Mouse (Mus musculus) hindbrain, embryonic 14.5 days (tissue): ENCODE data around the gene Sgcd. TPM values are rescaled to one million over a fixed set of nuclear protein-coding genes. Genes with fewer than 3 reads are reported as not detected.

Source experiments
- ATAC-seq: fragments of 200-750 bp; cut with Nextera tagmentation; 2 replicates; pipeline ENCODE4 v1.8.0; 2017; ENCODE audit warnings: moderate number of reproducible peaks, mild to moderate bottlenecking, moderate TSS enrichment, moderate library complexity; ENCODE audit not compliant: low FRiP score
- DNase-seq: peaks from one replicate; pipeline ENCODE4 v3.0.0-alpha.2; 2015; ENCODE audit warnings: low spot score
- H3K27ac ChIP-seq: fragments of 300-500 bp; sonication (generic); 2 replicates; pipeline ENCODE4 v1.5.1; 2014; ENCODE audit warnings: mild to moderate bottlenecking, moderate library complexity
- H3K27me3 ChIP-seq: fragments of 300-500 bp; sonication (generic); 2 replicates; pipeline ENCODE4 v1.6.1; 2014; ENCODE audit warnings: mild to moderate bottlenecking, low read length, mixed read lengths; ENCODE audit not compliant: control insufficient read depth, insufficient read depth
- H3K36me3 ChIP-seq: fragments of 300-500 bp; sonication (generic); replicated peaks from 2 replicates; pipeline ENCODE4 v1.6.1; 2014; ENCODE audit not compliant: control insufficient read depth, insufficient read depth
- H3K4me1 ChIP-seq: fragments of 300-500 bp; sonication (generic); replicated peaks from 2 replicates; pipeline ENCODE4 v1.6.1; 2014; ENCODE audit warnings: antibody characterized with exemption, low read length, mixed read lengths; ENCODE audit not compliant: control insufficient read depth, insufficient read depth
- H3K4me2 ChIP-seq: fragments of 300-500 bp; sonication (generic); replicated peaks from 2 replicates; pipeline ENCODE4 v1.6.1; 2014; ENCODE audit warnings: mild to moderate bottlenecking, moderate library complexity
- H3K4me3 ChIP-seq: fragments of 300-500 bp; sonication (generic); replicated peaks from 2 replicates; pipeline ENCODE4 v1.5.1; 2014; ENCODE audit warnings: mild to moderate bottlenecking, low read length
- H3K9ac ChIP-seq: fragments of 300-500 bp; sonication (generic); 2 replicates; pipeline ENCODE4 v1.6.1; 2014
- H3K9me3 ChIP-seq: fragments of 300-500 bp; sonication (generic); 2 replicates; pipeline ENCODE4 v1.6.1; 2016; ENCODE audit warnings: low read length; ENCODE audit not compliant: control insufficient read depth
- WGBS: fragments of 180-500 bp; shearing (Covaris S2); extraction: QIAGEN DNeasy Blood & Tissue Kit; methylation state at CpG from one replicate; pipeline ENCODE4 v1.1.7; 2014; 5-methylcytosine and 5-hydroxymethylcytosine counted together
- polyA plus RNA-seq: library from polyadenylated mRNA; unstranded; fragments of >200 nt; fragmentation: Nextera tagmentation; extraction: Ambion mirVana; gene quantifications from 2 replicates; pipeline ENCODE4 v1.2.1, GENCODE M21; 2014

The Sgcd gene
- polyA plus RNA-seq, 1 experiment from 2014 or later, result 5.7 TPM

- H3K9me3 ChIP-seq, result no peaks in the 10 kb centered on the region
- no peak overlapping the region for H3K27ac ChIP-seq
- no peaks in the 10 kb centered on the region; the same call in 1 of the 2 replicates for H3K4me1 ChIP-seq
- H3K9ac ChIP-seq, result no peak overlapping the region
- DNase-seq, result no peak
- WGBS, result 95% methylated on average over 1 of the region's 1 CpGs
- H3K27me3 ChIP-seq, result no peaks in the 10 kb centered on the region
- H3K4me3 ChIP-seq, result no peak overlapping the region
- H3K36me3 ChIP-seq, result no peaks in the 10 kb centered on the region
- H3K4me2 ChIP-seq, result no peak overlapping the region
- no peak for ATAC-seq
Observed at GRCm38 (mm10) chr11:47129166-47129565, 859.6 kb downstream of the Sgcd start.

GRCm38 (mm10) chr11:47128331-47128730 is 860.4 kb downstream of the Sgcd start:
- Histone ChIP-seq H3K9me3 (no peaks in the 10 kb centered on the region), H3K36me3 (no peaks in the 10 kb centered on the region), H3K27me3 (no peaks in the 10 kb centered on the region), H3K4me3 (no peak overlapping the region), H3K27ac (no peak overlapping the region), H3K4me1 (no peaks in the 10 kb centered on the region; the same call in 1 of the 2 replicates), H3K4me2 (no peak overlapping the region), H3K9ac (no peak overlapping the region)
- no peak for DNase-seq
- WGBS, result 76% methylated on average over 3 of the region's 3 CpGs
- ATAC-seq, result no peak

GRCm38 (mm10) chr11:47120874-47121273 is 867.9 kb downstream of the Sgcd start:
- no peaks in the 10 kb centered on the region for H3K36me3 ChIP-seq
- no peaks in the 10 kb centered on the region for H3K4me1 ChIP-seq
- H3K9me3 ChIP-seq, result no peaks in the 10 kb centered on the region
- H3K9ac ChIP-seq, result no peak overlapping the region
- ATAC-seq (no peak), DNase-seq (no peak)
- 89% methylated on average over 1 of the region's 1 CpGs for WGBS
- no peaks in the 10 kb centered on the region for H3K27me3 ChIP-seq
- no peak overlapping the region for H3K4me2 ChIP-seq
- no peak overlapping the region for H3K27ac ChIP-seq
- H3K4me3 ChIP-seq, result no peak overlapping the region

GRCm38 (mm10) chr11:47117896-47118295 is 870.9 kb downstream of the Sgcd start:
- Histone ChIP-seq H3K27me3 (no peaks in the 10 kb centered on the region), H3K9me3 (no peaks in the 10 kb centered on the region), H3K9ac (no peak overlapping the region), H3K27ac (no peak overlapping the region), H3K36me3 (no peaks in the 10 kb centered on the region), H3K4me3 (no peak overlapping the region), H3K4me1 (no peaks in the 10 kb centered on the region), H3K4me2 (no peak overlapping the region)
- no peak for DNase-seq
- no peak for ATAC-seq
- WGBS, result 24% methylated on average over 2 of the region's 2 CpGs

- no peak for DNase-seq
- H3K4me3 ChIP-seq, result no peak overlapping the region
- H3K4me1 ChIP-seq, result no peaks in the 10 kb centered on the region
- no peak for ATAC-seq
- no peaks in the 10 kb centered on the region for H3K36me3 ChIP-seq
- no peaks in the 10 kb centered on the region for H3K9me3 ChIP-seq
- WGBS, result 90% methylated on average over 4 of the region's 4 CpGs
- H3K27me3 ChIP-seq, result no peaks in the 10 kb centered on the region
- H3K9ac ChIP-seq, result no peak overlapping the region
- H3K4me2 ChIP-seq, result no peak overlapping the region
- H3K27ac ChIP-seq, result no peak overlapping the region
Observed at GRCm38 (mm10) chr11:47114366-47114765, 874.4 kb downstream of the Sgcd start.

- 60% methylated on average over 5 of the region's 5 CpGs for WGBS
- no peak overlapping the region for H3K4me3 ChIP-seq
Observed at GRCm38 (mm10) chr11:47113081-47113480, 875.7 kb downstream of the Sgcd start.

GRCm38 (mm10) chr11:47110314-47110713 is 878.5 kb downstream of the Sgcd start:
- ATAC-seq (no peak), DNase-seq (no peak)
- Histone ChIP-seq H3K4me3 (no peak overlapping the region), H3K27ac (no peak overlapping the region), H3K4me2 (no peak overlapping the region), H3K27me3 (no peaks in the 10 kb centered on the region), H3K4me1 (no peaks in the 10 kb centered on the region), H3K9me3 (no peaks in the 10 kb centered on the region), H3K36me3 (no peaks in the 10 kb centered on the region), H3K9ac (no peak overlapping the region)

More at GRCm38 (mm10) chr11:47113081-47113480, 875.7 kb downstream of the Sgcd start:
- DNase-seq, result no peak
- H3K9me3 ChIP-seq, result no peaks in the 10 kb centered on the region
- H3K27me3 ChIP-seq, result no peaks in the 10 kb centered on the region
- no peak overlapping the region for H3K4me2 ChIP-seq
- no peak overlapping the region for H3K9ac ChIP-seq
- ATAC-seq, result no peak
- no peaks in the 10 kb centered on the region for H3K36me3 ChIP-seq
- H3K4me1 ChIP-seq, result no peaks in the 10 kb centered on the region
- no peak overlapping the region for H3K27ac ChIP-seq

- WGBS, result 76% methylated on average over 2 of the region's 2 CpGs
- no peak for ATAC-seq
- H3K27me3 ChIP-seq, result no peaks in the 10 kb centered on the region
Observed at GRCm38 (mm10) chr11:47107661-47108060, 881.1 kb downstream of the Sgcd start.

GRCm38 (mm10) chr11:47093296-47093912 is 895.4 kb downstream of the Sgcd start:
- Histone ChIP-seq H3K4me1 (no peaks in the 10 kb centered on the region), H3K36me3 (no peaks in the 10 kb centered on the region), H3K27me3 (no peaks in the 10 kb centered on the region), H3K9ac (no peak overlapping the region), H3K4me2 (no peak overlapping the region), H3K4me3 (no peak overlapping the region), H3K9me3 (no peaks in the 10 kb centered on the region), H3K27ac (no peak overlapping the region)
- DNase-seq, result no peak
- 78% methylated on average over 5 of the region's 5 CpGs for WGBS
- no peak for ATAC-seq

More at GRCm38 (mm10) chr11:47107661-47108060, 881.1 kb downstream of the Sgcd start:
- H3K4me2 ChIP-seq, result no peak overlapping the region
- H3K4me1 ChIP-seq, result no peaks in the 10 kb centered on the region
- no peak overlapping the region for H3K27ac ChIP-seq
- H3K9ac ChIP-seq, result no peak overlapping the region
- H3K36me3 ChIP-seq, result no peaks in the 10 kb centered on the region
- H3K4me3 ChIP-seq, result no peak overlapping the region
- no peak for DNase-seq
- no peaks in the 10 kb centered on the region for H3K9me3 ChIP-seq

GRCm38 (mm10) chr11:47082517-47082916 is 906.3 kb downstream of the Sgcd start:
- Histone ChIP-seq H3K4me3 (no peak overlapping the region), H3K4me1 (no peaks in the 10 kb centered on the region), H3K9ac (no peak overlapping the region), H3K36me3 (no peaks in the 10 kb centered on the region), H3K27ac (no peak overlapping the region), H3K27me3 (no peaks in the 10 kb centered on the region), H3K9me3 (no peaks in the 10 kb centered on the region), H3K4me2 (no peak overlapping the region)
- ATAC-seq (no peak), DNase-seq (no peak)
- WGBS, result 91% methylated on average over 1 of the region's 1 CpGs
